In the genomic region with DNA sequence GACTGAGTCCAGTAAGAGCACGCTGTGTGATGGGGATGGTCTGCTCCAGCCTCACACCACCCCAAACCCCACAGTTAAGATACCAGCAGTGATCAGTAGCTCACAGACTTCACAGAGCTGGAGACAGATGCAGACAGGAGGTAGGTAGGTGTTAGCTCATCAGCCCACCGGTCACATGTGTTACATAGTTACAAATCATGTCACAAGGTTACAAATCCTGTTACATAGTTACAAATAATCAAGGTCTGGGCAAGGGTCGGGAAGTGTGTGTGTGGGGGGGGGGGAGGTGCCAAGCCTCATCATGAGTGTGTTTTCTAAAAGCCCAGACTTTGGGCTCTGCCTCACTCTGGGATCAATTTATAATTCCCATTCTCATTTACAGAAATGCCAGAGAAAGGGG, we compare ENCODE assay signal across 22 mouse cellular contexts.
DNase-seq lines count a peak whose midpoint lies in the region; ATAC-seq and TF ChIP-seq lines count a peak whose summit lies in the region.
"Had no signal": no experiment of that assay in that cellular context is flagged by ENCODE, and none has a peak within 500 bp of the region (broad histone marks: within the 10 kb centered on the region; RNA-seq: fewer than 3 reads in every experiment).

No protein-coding gene starts in this region.

- TF ChIP-seq CTCF in layer of hippocampus, adult 2 months (conservative IDR thresholded peaks at IDR 0.05), result no peak
- no peak for TF ChIP-seq CTCF in midbrain, postnatal 0 days (IDR thresholded peaks at IDR 0.05)

- WGBS in kidney, embryonic 14.5 days, result 76% methylated on average over 3 of the region's 3 CpGs
- WGBS in midbrain, embryonic 11.5 days, result 76% methylated on average over 3 of the region's 3 CpGs
- WGBS in midbrain, postnatal 0 days, result 78% methylated on average over 3 of the region's 3 CpGs

- H3K9me3 ChIP-seq in kidney, embryonic 14.5 days (ENCODE audit: control insufficient read depth, low read length), result no peaks in the 10 kb centered on the region
- H3K9me3 ChIP-seq in midbrain, embryonic 11.5 days (ENCODE audit: control insufficient read depth, low read length), result no peaks in the 10 kb centered on the region; the same call in 1 of the 2 replicates
- H3K9me3 ChIP-seq in midbrain, postnatal 0 days (ENCODE audit: low read length), result no peaks in the 10 kb centered on the region
- H3K9me3 ChIP-seq: embryonic facial prominence, embryonic 13.5 days; embryonic facial prominence, embryonic 15.5 days; forebrain, embryonic 12.5 days had no signal

- H3K4me1 ChIP-seq in kidney, embryonic 14.5 days (ENCODE audit: control insufficient read depth, insufficient read depth, low read length), result no peaks in the 10 kb centered on the region
- H3K4me1 ChIP-seq in midbrain, embryonic 11.5 days (ENCODE audit: control insufficient read depth, insufficient read depth, low read length), result no peaks in the 10 kb centered on the region
- no peaks in the 10 kb centered on the region for H3K4me1 ChIP-seq in midbrain, postnatal 0 days (ENCODE audit: insufficient read depth, low read length)
- H3K4me1 ChIP-seq: embryonic facial prominence, embryonic 13.5 days; embryonic facial prominence, embryonic 15.5 days; forebrain, embryonic 10.5 days; forebrain, embryonic 12.5 days had no signal

- no peak overlapping the region for H3K9ac ChIP-seq in kidney, embryonic 14.5 days (ENCODE audit: low read depth, low read length)
- no peak overlapping the region for H3K9ac ChIP-seq in midbrain, embryonic 11.5 days (ENCODE audit: low read length)
- no peak overlapping the region for H3K9ac ChIP-seq in midbrain, postnatal 0 days (replicated peaks; ENCODE audit: low read length, poor library complexity, severe bottlenecking)
- H3K9ac ChIP-seq: embryonic facial prominence, embryonic 13.5 days; embryonic facial prominence, embryonic 15.5 days; forebrain, embryonic 12.5 days had no signal

- no peak for ATAC-seq in kidney, embryonic 14.5 days (ENCODE audit: low FRiP score, low TSS enrichment)
- no peak for ATAC-seq in midbrain, embryonic 11.5 days (ENCODE audit: low FRiP score)
- ATAC-seq in midbrain, postnatal 0 days (ENCODE audit: low FRiP score), result no peak
- ATAC-seq: forebrain, embryonic 14.5 days had no signal

- H3K4me2 ChIP-seq in kidney, embryonic 14.5 days (replicated peaks; ENCODE audit: low read depth, low read length), result no peak overlapping the region
- no peak overlapping the region for H3K4me2 ChIP-seq in midbrain, embryonic 11.5 days
- H3K4me2 ChIP-seq in midbrain, postnatal 0 days (ENCODE audit: low read depth, low read length, poor library complexity, severe bottlenecking), result no peak overlapping the region
- H3K4me2 ChIP-seq: embryonic facial prominence, embryonic 13.5 days; embryonic facial prominence, embryonic 15.5 days; forebrain, embryonic 12.5 days had no signal

- DNase-seq in kidney, adult 9 months, result peak; percentile 25
- DNase-seq in layer of hippocampus, adult 2 months (ENCODE audit: low spot score in 2 of 2), result no peak
- no peak for DNase-seq in layer of hippocampus, adult 9-11 months
- peak; percentile 41 for DNase-seq in midbrain, embryonic 11.5 days (ENCODE audit: low spot score, missing footprints)
- DNase-seq in midbrain, postnatal 0 days (ENCODE audit: low spot score), result no peak
- DNase-seq: adrenal gland, adult 2 months; adrenal gland, postnatal 10 days; adrenal gland, postnatal 25 days; cerebellum, adult 11 months; cerebellum, adult 18-20 months; cerebellum, adult 8-10 months; cerebellum, adult 9-11 months; cerebellum, postnatal 14 days; cerebellum, postnatal 36 days; embryo, embryonic 11 days had no signal

- H3K4me3 ChIP-seq in kidney, embryonic 14.5 days (ENCODE audit: low read length), result no peak overlapping the region
- H3K4me3 ChIP-seq in layer of hippocampus, adult 2 months, result no peak overlapping the region
- no peak overlapping the region for H3K4me3 ChIP-seq in midbrain, embryonic 11.5 days (ENCODE audit: low read depth, low read length)
- H3K4me3 ChIP-seq in midbrain, postnatal 0 days (ENCODE audit: low read depth, low read length), result no peak overlapping the region
- H3K4me3 ChIP-seq: embryonic facial prominence, embryonic 13.5 days; embryonic facial prominence, embryonic 15.5 days; erythroblast, embryonic 14.5 days; forebrain, embryonic 10.5 days; forebrain, embryonic 12.5 days had no signal

- H3K27ac ChIP-seq in kidney, embryonic 14.5 days (ENCODE audit: low read depth, low read length), result no peak overlapping the region
- H3K27ac ChIP-seq in layer of hippocampus, adult 2 months, result peak overlapping the region; percentile 46; the same call in 1 of the 2 replicates
- no peak overlapping the region for H3K27ac ChIP-seq in midbrain, embryonic 11.5 days (ENCODE audit: low read depth, low read length)
- no peak overlapping the region for H3K27ac ChIP-seq in midbrain, postnatal 0 days (ENCODE audit: low read depth, low read length)
- H3K27ac ChIP-seq: embryonic facial prominence, embryonic 13.5 days; embryonic facial prominence, embryonic 15.5 days; forebrain, embryonic 10.5 days; forebrain, embryonic 12.5 days had no signal

- no peaks in the 10 kb centered on the region for H3K36me3 ChIP-seq in kidney, embryonic 14.5 days (ENCODE audit: control insufficient read depth, insufficient read depth, low read length)
- no peaks in the 10 kb centered on the region for H3K36me3 ChIP-seq in midbrain, embryonic 11.5 days (ENCODE audit: control insufficient read depth, insufficient read depth, low read length)
- no peaks in the 10 kb centered on the region for H3K36me3 ChIP-seq in midbrain, postnatal 0 days (ENCODE audit: insufficient read depth, low read length)
- H3K36me3 ChIP-seq: embryonic facial prominence, embryonic 13.5 days; embryonic facial prominence, embryonic 15.5 days; forebrain, embryonic 10.5 days; forebrain, embryonic 12.5 days had no signal

- H3K27me3 ChIP-seq in kidney, embryonic 14.5 days (ENCODE audit: control insufficient read depth, insufficient read depth, low read length), result no peaks in the 10 kb centered on the region
- no peaks in the 10 kb centered on the region for H3K27me3 ChIP-seq in midbrain, embryonic 11.5 days (ENCODE audit: control insufficient read depth, insufficient read depth, low read length)
- no peaks in the 10 kb centered on the region for H3K27me3 ChIP-seq in midbrain, postnatal 0 days (ENCODE audit: insufficient read depth, low read length)
- H3K27me3 ChIP-seq: embryonic facial prominence, embryonic 13.5 days; embryonic facial prominence, embryonic 15.5 days; forebrain, embryonic 12.5 days had no signal

Comparison
In these comparisons a context has a peak if more than half of its experiments do, and no peak if none do; other contexts are left out.
1. DNase-seq: peak in kidney, adult 9 months (single experiment) and midbrain, embryonic 11.5 days (single experiment); none in layer of hippocampus, adult 2 months (0 of 2), layer of hippocampus, adult 9-11 months (single experiment) and midbrain, postnatal 0 days (single experiment).